Mouse (Mus musculus): ENCODE results near the gene Pygm. TPM values are rescaled to one million over a fixed set of nuclear protein-coding genes. Genes with fewer than 3 reads are reported as not detected.

The Pygm gene
- polyA plus RNA-seq, 1 experiment from 2014 or later: 84.3 TPM

DNA sequence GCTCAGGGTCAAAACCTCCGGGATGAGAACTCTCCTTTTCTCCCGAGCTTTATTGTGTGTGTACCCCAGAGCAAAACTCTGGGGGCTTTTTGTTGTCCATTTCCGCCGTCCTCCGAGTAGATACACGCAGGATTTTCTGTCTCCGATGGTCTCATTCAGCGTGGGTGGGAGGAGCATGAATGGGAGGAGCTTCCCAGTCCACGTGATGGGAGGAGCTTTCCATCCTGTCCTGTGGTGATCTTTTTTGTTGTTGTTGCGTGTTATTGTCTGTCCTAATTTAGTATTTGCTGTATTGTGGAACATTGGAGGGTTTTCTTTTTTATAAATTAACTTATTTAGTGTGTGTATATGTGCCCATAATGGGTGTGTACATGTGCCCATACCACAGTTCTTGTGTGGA, 21.2 kb downstream of the Pygm start:
- no peak for ATAC-seq (ENCODE audit: low read depth)

DNA sequence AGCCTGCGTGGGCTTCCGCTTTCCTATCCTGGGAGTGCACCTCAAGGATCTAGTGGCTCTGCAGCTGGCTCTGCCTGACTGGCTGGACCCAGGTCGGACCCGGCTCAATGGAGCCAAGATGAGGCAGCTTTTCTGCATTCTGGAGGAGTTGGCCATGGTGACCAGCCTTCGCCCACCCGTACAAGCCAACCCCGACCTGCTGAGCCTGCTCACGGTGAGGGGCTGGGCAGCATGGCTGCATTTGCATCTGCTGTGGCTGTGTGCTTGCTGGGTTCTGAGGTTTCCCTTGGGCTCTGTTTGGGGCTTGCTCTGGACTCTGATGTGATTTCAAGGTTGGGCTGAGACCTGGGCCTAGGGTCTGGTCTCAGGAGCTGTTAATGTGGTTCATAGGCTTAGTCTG, 22.9 kb downstream of the Pygm start:
- Histone ChIP-seq H3K36me3 (ENCODE audit: control insufficient read depth, insufficient read depth, low read length) (no peaks in the 10 kb centered on the region), H3K4me2 (ENCODE audit: low read depth, low read length) (no peak overlapping the region), H3K27ac (replicated peaks; ENCODE audit: low read depth, low read length) (no peak overlapping the region), H3K9me3 (ENCODE audit: control insufficient read depth, low read length) (no peaks in the 10 kb centered on the region), H3K4me1 (ENCODE audit: control insufficient read depth, insufficient read depth, low read length) (0 out of 2 replicates have a peak, but pooled peaks cover under 1% of the 10 kb centered on the region), H3K27me3 (replicated peaks; ENCODE audit: control insufficient read depth, insufficient read depth, low read length) (peaks cover 6% of the 10 kb centered on the region), H3K4me3 (ENCODE audit: low read depth, low read length) (no peak overlapping the region), H3K9ac (ENCODE audit: low read depth, low read length) (no peak overlapping the region)
- DNase-seq (ENCODE audit: low spot score) (no peak), ATAC-seq (ENCODE audit: low read depth) (no peak)
- WGBS: 80% methylated on average over 8 of the region's 8 CpGs

More for the DNA sequence above, 21.2 kb downstream of the Pygm start:
- Histone ChIP-seq H3K9me3 (ENCODE audit: control insufficient read depth, low read length) (no peaks in the 10 kb centered on the region), H3K4me3 (ENCODE audit: low read depth, low read length) (no peak overlapping the region), H3K4me2 (ENCODE audit: low read depth, low read length) (no peak overlapping the region), H3K27ac (replicated peaks; ENCODE audit: low read depth, low read length) (no peak overlapping the region), H3K4me1 (ENCODE audit: control insufficient read depth, insufficient read depth, low read length) (peaks cover 16% of the 10 kb centered on the region), H3K27me3 (replicated peaks; ENCODE audit: control insufficient read depth, insufficient read depth, low read length) (peaks cover 23% of the 10 kb centered on the region), H3K9ac (ENCODE audit: low read depth, low read length) (no peak overlapping the region), H3K36me3 (ENCODE audit: control insufficient read depth, insufficient read depth, low read length) (no peaks in the 10 kb centered on the region)
- 69% methylated on average over 10 of the region's 10 CpGs for WGBS
- no peak for DNase-seq (ENCODE audit: low spot score)

DNA sequence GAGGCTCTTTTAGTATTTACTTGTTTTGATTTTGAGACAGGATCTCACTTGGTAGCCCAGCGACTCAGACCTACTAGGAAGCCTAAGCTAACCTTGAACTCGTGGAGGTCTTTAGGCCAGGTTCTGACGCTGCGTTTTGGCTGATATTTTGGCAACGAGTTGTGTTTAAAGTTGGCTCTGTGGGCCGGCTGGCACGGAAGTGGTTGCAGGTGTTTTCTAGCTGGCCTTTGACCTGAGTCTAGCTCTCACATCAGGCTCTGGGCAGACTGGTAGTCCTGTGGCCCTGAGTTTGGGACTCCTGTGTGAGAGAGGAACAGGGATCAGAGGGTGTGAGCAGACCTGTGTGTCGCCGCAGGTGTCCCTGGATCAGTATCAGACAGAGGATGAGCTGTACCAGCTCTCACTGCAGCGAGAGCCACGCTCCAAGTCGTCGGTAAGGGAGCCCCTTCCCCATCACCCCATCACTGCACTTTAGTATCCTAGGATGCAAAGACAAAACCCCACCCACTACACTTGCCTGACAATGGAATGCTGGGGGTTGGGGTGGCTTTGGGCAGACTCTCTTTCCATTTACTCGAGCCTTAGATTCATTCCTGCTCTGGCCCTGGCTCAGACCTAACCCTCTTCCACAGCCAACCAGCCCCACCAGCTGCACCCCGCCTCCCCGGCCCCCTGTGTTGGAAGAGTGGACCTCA, 23.8 kb downstream of the Pygm start:
- H3K9me3 ChIP-seq (ENCODE audit: control insufficient read depth, low read length): no peaks in the 10 kb centered on the region
- no peak overlapping the region for H3K4me2 ChIP-seq (ENCODE audit: low read depth, low read length)
- 0 out of 2 replicates have a peak, but pooled peaks cover 1% of the 10 kb centered on the region for H3K27me3 ChIP-seq (replicated peaks; ENCODE audit: control insufficient read depth, insufficient read depth, low read length)
- no peaks in the 10 kb centered on the region for H3K36me3 ChIP-seq (ENCODE audit: control insufficient read depth, insufficient read depth, low read length)
- DNase-seq (ENCODE audit: low spot score): no peak
- H3K4me3 ChIP-seq (ENCODE audit: low read depth, low read length): no peak overlapping the region
- H3K27ac ChIP-seq (replicated peaks; ENCODE audit: low read depth, low read length): no peak overlapping the region
- WGBS: 46% methylated on average over 16 of the region's 16 CpGs
- H3K9ac ChIP-seq (ENCODE audit: low read depth, low read length): no peak overlapping the region
- ATAC-seq (ENCODE audit: low read depth): no peak
- H3K4me1 ChIP-seq (ENCODE audit: control insufficient read depth, insufficient read depth, low read length): no peaks in the 10 kb centered on the region; the same call in 1 of the 2 replicates

DNA sequence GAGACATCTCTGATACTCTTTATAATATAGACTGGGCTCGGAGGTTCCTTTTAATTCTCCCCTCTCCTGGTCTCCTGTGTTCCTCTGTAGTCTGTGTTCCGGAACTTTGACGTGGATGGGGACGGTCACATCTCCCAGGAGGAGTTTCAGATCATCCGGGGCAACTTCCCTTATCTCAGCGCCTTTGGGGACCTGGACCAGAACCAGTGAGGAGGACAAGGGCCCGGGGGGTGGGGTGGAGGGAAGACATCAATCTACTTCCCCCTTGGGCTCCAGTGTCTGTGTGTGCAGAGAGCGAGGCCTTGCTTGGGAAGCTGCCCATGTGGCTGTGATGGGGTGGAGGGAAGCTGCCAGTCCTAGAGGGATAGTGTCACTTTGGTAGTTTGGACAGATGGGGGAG, 24.6 kb downstream of the Pygm start:
- H3K27me3 ChIP-seq (replicated peaks; ENCODE audit: control insufficient read depth, insufficient read depth, low read length): 0 out of 2 replicates have a peak, but pooled peaks cover 4% of the 10 kb centered on the region
- ATAC-seq (ENCODE audit: low read depth) (no peak), DNase-seq (ENCODE audit: low spot score) (no peak)
- no peak overlapping the region for H3K4me2 ChIP-seq (ENCODE audit: low read depth, low read length)
- 73% methylated on average over 8 of the region's 8 CpGs for WGBS
- no peak overlapping the region for H3K4me3 ChIP-seq (ENCODE audit: low read depth, low read length)
- H3K36me3 ChIP-seq (ENCODE audit: control insufficient read depth, insufficient read depth, low read length): no peaks in the 10 kb centered on the region
- no peaks in the 10 kb centered on the region; the same call in 1 of the 2 replicates for H3K4me1 ChIP-seq (ENCODE audit: control insufficient read depth, insufficient read depth, low read length)
- H3K27ac ChIP-seq (replicated peaks; ENCODE audit: low read depth, low read length): no peak overlapping the region
- H3K9me3 ChIP-seq (ENCODE audit: control insufficient read depth, low read length): no peaks in the 10 kb centered on the region
- no peak overlapping the region for H3K9ac ChIP-seq (ENCODE audit: low read depth, low read length)

DNA sequence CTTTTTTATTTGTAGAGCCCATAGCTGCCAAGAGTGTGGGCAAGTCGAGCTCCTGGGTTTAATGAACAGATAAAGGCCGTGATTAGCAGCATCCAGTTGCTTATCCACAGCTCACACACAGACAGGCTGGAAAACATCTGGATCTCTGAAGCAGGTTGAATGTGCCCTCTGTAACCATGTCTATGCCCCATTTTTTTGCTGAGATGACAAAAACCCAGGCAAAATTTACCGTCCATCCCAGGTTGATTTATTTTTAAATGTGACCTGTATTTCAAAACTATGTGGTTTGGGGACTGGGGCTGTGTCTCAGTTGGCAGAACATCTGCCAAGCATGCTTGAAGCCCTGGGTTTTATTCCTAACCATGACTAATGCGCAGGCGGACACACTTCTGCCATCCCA, 25.0 kb downstream of the Pygm start:
- Histone ChIP-seq H3K4me3 (ENCODE audit: low read depth, low read length) (no peak overlapping the region), H3K4me2 (ENCODE audit: low read depth, low read length) (no peak overlapping the region), H3K36me3 (ENCODE audit: control insufficient read depth, insufficient read depth, low read length) (no peaks in the 10 kb centered on the region), H3K9ac (ENCODE audit: low read depth, low read length) (no peak overlapping the region), H3K4me1 (ENCODE audit: control insufficient read depth, insufficient read depth, low read length) (no peaks in the 10 kb centered on the region; the same call in 1 of the 2 replicates), H3K9me3 (ENCODE audit: control insufficient read depth, low read length) (no peaks in the 10 kb centered on the region), H3K27me3 (replicated peaks; ENCODE audit: control insufficient read depth, insufficient read depth, low read length) (0 out of 2 replicates have a peak, but pooled peaks cover 4% of the 10 kb centered on the region), H3K27ac (replicated peaks; ENCODE audit: low read depth, low read length) (no peak overlapping the region)
- DNase-seq (ENCODE audit: low spot score) (no peak), ATAC-seq (ENCODE audit: low read depth) (no peak)
- WGBS: 68% methylated on average over 5 of the region's 5 CpGs

DNA sequence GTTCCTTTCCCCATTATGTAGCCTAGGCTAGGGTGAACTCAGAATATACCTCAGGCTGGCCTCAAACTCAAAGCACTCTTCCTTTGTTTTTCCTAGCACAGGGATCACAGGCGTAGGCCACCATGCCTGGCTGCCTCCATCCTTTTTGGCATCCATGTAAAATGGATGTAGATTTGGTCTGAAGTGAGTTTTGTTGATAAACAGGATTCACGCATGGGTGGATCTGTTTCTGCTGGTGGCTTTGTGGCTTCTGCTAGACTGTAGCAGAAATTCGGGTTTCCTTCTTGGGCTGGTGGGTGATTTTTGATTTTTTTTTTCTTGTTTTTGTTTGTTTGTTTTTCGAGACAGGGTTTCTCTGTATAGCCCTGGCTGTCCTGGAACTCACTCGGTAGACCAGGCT, 25.7 kb downstream of the Pygm start:
- no peak for DNase-seq (ENCODE audit: low spot score)
- H3K4me1 ChIP-seq (ENCODE audit: control insufficient read depth, insufficient read depth, low read length): no peaks in the 10 kb centered on the region; the same call in 1 of the 2 replicates
- H3K9ac ChIP-seq (ENCODE audit: low read depth, low read length): no peak overlapping the region
- H3K27me3 ChIP-seq (replicated peaks; ENCODE audit: control insufficient read depth, insufficient read depth, low read length): 0 out of 2 replicates have a peak, but pooled peaks cover 4% of the 10 kb centered on the region
- 87% methylated on average over 5 of the region's 5 CpGs for WGBS
- H3K36me3 ChIP-seq (ENCODE audit: control insufficient read depth, insufficient read depth, low read length): no peaks in the 10 kb centered on the region
- no peak overlapping the region for H3K27ac ChIP-seq (replicated peaks; ENCODE audit: low read depth, low read length)
- no peak for ATAC-seq (ENCODE audit: low read depth)
- no peaks in the 10 kb centered on the region for H3K9me3 ChIP-seq (ENCODE audit: control insufficient read depth, low read length)
- no peak overlapping the region for H3K4me2 ChIP-seq (ENCODE audit: low read depth, low read length)
- H3K4me3 ChIP-seq (ENCODE audit: low read depth, low read length): no peak overlapping the region

DNA sequence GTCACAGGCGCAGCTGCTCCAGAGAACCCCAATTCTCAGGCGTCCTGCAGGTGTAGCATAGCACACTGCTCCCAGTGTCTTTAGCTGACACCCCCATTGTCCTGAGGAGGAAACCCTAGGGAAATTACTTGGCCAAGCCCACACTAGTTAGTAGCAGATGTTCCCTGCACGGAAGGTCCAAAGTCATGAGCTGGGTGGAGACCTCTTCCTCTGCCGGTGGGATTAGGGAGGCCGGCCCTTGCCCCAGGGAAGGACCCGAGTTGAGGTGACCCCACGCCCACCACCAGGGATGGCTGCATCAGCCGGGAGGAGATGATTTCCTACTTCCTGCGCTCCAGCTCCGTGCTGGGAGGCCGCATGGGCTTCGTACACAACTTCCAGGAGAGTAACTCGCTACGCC, 28.6 kb downstream of the Pygm start:
- no peak for DNase-seq (ENCODE audit: low spot score)
- no peak for ATAC-seq (ENCODE audit: low read depth)
- no peak overlapping the region for H3K4me2 ChIP-seq (ENCODE audit: low read depth, low read length)
- 0 out of 2 replicates have a peak, but pooled peaks cover 6% of the 10 kb centered on the region for H3K27me3 ChIP-seq (replicated peaks; ENCODE audit: control insufficient read depth, insufficient read depth, low read length)
- WGBS: 62% methylated on average over 14 of the region's 14 CpGs
- no peak overlapping the region for H3K4me3 ChIP-seq (ENCODE audit: low read depth, low read length)
- H3K36me3 ChIP-seq (ENCODE audit: control insufficient read depth, insufficient read depth, low read length): no peaks in the 10 kb centered on the region
- H3K9me3 ChIP-seq (ENCODE audit: control insufficient read depth, low read length): no peaks in the 10 kb centered on the region
- H3K27ac ChIP-seq (replicated peaks; ENCODE audit: low read depth, low read length): no peak overlapping the region
- H3K9ac ChIP-seq (ENCODE audit: low read depth, low read length): no peak overlapping the region
- no peaks in the 10 kb centered on the region; the same call in 1 of the 2 replicates for H3K4me1 ChIP-seq (ENCODE audit: control insufficient read depth, insufficient read depth, low read length)

DNA sequence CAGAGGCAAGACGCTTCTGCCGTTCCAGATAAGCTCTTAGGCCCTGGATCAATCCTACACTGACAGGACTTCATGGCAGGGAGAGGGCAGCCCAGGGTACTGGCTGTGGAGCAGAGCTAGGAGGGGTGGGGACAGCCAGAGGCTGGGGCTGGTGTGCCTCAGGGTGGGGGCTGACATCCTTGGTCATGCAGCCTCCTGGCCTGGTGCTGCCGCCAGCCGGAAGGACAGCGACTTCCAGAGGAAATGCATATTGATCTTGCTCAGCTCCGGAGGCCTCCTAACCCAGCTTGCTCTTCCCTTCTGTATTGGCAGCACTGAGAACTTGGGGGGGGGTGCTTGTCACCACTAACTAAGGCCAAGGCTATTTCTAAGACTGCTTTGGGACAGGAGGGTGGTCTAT, 31.3 kb downstream of the Pygm start:
- 48% methylated on average over 6 of the region's 6 CpGs for WGBS
- Histone ChIP-seq H3K9me3 (ENCODE audit: control insufficient read depth, low read length) (no peaks in the 10 kb centered on the region), H3K27ac (replicated peaks; ENCODE audit: low read depth, low read length) (no peak overlapping the region), H3K4me1 (ENCODE audit: control insufficient read depth, insufficient read depth, low read length) (peaks cover 4% of the 10 kb centered on the region; the same call in 1 of the 2 replicates), H3K9ac (ENCODE audit: low read depth, low read length) (no peak overlapping the region), H3K4me3 (ENCODE audit: low read depth, low read length) (no peak overlapping the region), H3K27me3 (replicated peaks; ENCODE audit: control insufficient read depth, insufficient read depth, low read length) (peaks cover 31% of the 10 kb centered on the region), H3K4me2 (ENCODE audit: low read depth, low read length) (no peak overlapping the region), H3K36me3 (ENCODE audit: control insufficient read depth, insufficient read depth, low read length) (no peaks in the 10 kb centered on the region)
- no peak for DNase-seq (ENCODE audit: low spot score)
- ATAC-seq (ENCODE audit: low read depth): no peak

All from embryonic facial prominence, embryonic 14.5 days (tissue).